Mouse (Mus musculus) layer of hippocampus, adult 8-10 months (tissue): ENCODE results near the gene Mesp1. TPM values are rescaled to one million over a fixed set of nuclear protein-coding genes. Genes with fewer than 3 reads are reported as not detected.

Source experiments
- DNase-seq, 2 experiments: peaks; one replicate each; pipeline ENCODE4 v3.0.0; 2022; ENCODE audit warnings: low spot score in 2 of 2
- total RNA-seq, 4 experiments: library from RNA; stranded (reverse); gene quantifications; 2 replicates each; pipeline ENCODE4 v1.2.4; 2022

Mesp1 gene
- total RNA-seq, 4 experiments from 2014 or later: not detected

DNA sequence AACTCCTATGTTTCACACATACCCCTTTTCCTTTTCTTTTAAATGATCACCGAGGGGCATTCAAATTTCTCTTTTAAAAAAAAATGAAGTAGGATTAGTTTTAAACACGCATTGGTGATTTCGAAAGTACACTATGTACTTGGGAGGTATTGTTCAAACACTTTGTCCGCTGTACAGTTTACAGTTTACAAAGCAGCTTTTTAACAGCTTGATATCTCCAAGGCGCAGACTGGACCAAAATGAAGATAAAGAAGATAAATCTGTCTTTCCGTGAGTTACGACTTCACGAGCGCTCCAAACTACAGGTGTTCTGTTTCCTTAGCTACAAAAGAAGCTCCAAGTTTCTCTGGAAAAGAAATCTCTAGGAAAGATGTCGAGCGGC is 51.3 kb downstream of the Mesp1 start:
- no peak for DNase-seq

Other genes starting within 250 kb of the Mesp1 start
- 1 to 10 TPM in 1 of 4 experiments, under 1 TPM in 3; 0.59 to 2.7 (median 0.81) TPM for gene Rhcg, start 176.1 kb downstream of the Mesp1 start, total RNA-seq
- gene Ticrr, start 133.6 kb downstream of the Mesp1 start, total RNA-seq: under 1 TPM in 2 of 4 experiments, not detected in 2; 0.09 to 0.20 TPM
- 1 to 10 TPM; 1.3 to 2.7 (median 1.9) TPM for gene Kif7, start 78.1 kb downstream of the Mesp1 start, total RNA-seq
- under 1 TPM in 3 of 4 experiments, not detected in 1; 0.21 to 0.93 (median 0.31) TPM for gene Plin1, start 60.9 kb downstream of the Mesp1 start, total RNA-seq
- gene Pex11a, start 50.7 kb downstream of the Mesp1 start, total RNA-seq: 10 to 100 TPM; 10.1 to 14.3 (median 10.6) TPM
- under 1 TPM; 0.26 to 0.43 (median 0.39) TPM for gene Wdr93, start 50.6 kb downstream of the Mesp1 start, total RNA-seq
- gene Mesp2, start 16.9 kb upstream of the Mesp1 start, total RNA-seq: 1 to 10 TPM in 3 of 4 experiments, under 1 TPM in 1; 0.87 to 2.0 (median 1.6) TPM
- gene Anpep, start 67.3 kb upstream of the Mesp1 start, total RNA-seq: 1 to 10 TPM; 4.3 to 5.5 (median 4.5) TPM
- 10 to 100 TPM; 40.9 to 51.1 (median 46.7) TPM for gene Ap3s2, start 126.9 kb upstream of the Mesp1 start, total RNA-seq
- 10 to 100 TPM; 12.5 to 17.1 (median 15.3) TPM for gene Arpin, start 141.6 kb upstream of the Mesp1 start, total RNA-seq
- 10 to 100 TPM; 24.3 to 30.2 (median 26.0) TPM for gene Zfp710, start 231.0 kb upstream of the Mesp1 start, total RNA-seq